Mouse (Mus musculus): Measurements from ENCODE around the gene Ralgapa2. TPM values are rescaled to one million over a fixed set of nuclear protein-coding genes. Genes with fewer than 3 reads are reported as not detected.

Gene Ralgapa2
- total RNA-seq, 4 experiments from 2014 or later = 38.6 to 45.9 (median 41.2) TPM

DNA sequence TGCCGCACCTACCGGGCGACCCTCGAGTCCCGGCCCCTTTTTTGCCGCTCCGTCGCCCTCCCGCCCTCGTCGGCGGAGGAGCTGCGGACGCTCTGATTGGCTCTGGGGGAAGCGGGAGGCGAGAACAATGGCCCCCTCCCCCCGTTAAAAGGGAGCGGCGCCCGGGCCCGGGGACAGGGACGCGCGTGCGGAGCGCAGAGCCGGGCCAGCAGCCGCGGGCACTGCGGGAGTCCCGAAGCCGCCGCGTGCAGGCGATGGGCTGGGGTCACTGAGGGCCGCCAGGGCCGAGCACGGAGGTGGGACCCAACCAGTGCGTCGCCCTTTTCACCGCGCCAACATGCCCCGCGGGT, 290.2 kb downstream of the Ralgapa2 start:
- no peak for DNase-seq (ENCODE audit: low spot score)

DNA sequence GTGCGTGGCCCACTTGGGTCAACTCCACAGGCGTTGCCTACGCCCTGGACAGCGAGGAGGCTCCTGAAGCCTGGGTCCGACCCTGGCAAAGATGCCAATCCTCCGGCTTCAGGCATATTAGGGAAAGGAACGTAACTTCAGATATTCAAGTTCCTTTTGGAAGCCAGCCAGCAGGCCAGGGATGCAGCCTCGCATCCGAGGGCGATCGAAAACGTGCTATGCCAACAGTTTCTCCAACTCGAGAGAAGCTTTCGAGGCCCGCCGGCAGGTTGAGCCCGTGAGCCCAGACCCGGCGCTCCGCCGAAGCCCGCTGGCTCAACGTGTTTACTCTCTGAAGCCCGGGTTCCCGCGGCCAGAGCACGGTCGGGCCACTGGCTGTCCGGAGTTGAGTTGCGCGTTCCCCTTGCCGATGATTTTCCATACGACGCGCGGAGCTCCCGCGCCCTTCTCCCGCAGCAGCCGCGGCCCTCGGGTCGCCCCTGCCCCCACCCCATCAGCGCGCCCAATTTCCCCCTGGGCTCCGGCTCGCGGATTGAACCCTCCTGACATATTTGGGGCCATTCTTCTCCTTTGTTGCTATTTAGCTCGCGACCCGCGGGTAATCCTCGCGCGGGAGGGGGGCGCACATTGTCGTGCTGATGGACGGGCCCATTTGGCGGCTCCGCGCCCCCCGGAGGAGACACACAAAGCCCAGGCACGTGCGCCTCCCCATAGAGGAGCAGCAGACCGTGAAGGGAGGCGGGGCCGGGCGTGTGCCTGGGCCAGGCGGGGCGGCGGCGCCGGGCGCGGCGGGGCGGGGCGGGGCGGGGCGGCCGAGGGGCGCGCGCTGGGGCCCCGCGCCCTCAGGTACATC, 290.8 kb downstream of the Ralgapa2 start, which contains the start of gene Insm1:
Insm1 (plus strand) TSS at position 846 of the 853 bp plus-strand sequence.
- no peak for DNase-seq (ENCODE audit: low spot score)

DNA sequence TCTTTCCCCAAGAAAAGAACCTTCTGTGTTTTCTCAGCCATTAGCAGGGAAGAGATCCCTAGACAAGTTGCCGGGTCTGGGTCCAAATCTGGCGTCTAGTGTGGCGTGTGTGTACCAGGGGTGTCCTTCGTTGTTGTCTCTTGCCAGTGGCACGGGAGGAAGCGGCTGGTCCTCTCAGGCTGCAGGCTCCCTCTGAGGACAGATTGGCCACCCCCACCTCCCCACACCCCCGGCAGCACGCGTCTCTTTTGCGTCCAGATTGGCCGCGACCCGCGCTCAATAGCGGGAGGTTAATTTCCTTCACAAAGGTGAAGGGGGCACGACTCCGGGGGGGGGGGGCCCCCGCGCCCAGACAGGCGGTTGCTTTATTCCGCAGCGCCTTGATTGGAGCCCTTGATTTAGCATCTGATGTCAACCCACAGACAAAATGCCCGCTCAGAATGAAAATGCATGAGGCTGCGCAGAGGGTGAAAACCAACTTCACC, 291.5 kb downstream of the Ralgapa2 start:
- DNase-seq (ENCODE audit: low spot score) = no peak

DNA sequence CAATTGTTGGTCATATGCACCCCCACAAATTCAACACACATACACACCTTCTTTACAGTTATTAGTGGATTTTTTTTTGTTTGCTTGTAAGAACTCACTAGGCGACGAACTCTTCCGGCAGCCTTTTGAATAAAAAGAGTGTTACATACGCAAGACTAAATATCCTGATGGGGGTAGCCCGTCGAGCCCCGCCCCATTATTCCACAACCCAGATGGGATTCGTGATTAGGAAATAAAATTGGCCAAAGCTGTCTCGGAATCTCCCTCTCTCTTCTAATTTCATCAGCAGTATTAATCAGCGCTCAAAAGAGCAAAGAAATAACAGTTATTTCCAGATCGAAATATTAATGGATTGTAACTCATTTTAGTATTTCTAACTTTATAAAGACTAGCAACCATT, 292.4 kb downstream of the Ralgapa2 start:
- no peak for DNase-seq (ENCODE audit: low spot score)

DNA sequence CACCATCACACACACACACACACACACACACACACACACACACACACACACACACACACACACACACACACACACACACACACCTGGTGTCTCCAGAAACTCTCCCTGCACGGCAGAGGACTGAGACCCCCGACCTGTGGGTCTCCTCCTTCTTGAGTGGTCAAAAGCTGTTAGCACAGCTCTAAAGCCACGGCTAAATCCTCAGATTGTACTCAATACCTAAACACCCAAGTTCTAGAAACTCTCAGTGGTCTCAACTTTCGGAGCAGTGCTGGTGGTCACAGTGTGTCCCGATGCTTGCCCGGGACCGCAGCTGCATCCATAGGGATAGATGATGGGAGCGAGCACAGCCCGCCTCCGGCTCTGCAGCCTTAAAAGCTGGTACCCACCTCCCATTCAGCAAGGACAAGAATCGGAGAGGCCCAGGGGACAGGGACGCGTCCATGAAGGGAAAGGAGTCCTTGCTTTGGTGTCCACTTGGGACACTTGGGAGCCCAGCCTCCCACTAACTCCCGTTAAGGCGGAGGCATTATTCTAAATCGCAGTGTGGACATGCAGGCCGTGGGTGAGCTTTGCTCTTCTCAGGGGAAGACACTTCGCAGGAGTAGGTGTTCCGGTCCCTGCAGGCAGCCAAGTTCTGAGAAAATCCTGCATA, 293.1 kb downstream of the Ralgapa2 start:
- DNase-seq (ENCODE audit: low spot score) = no peak

DNA sequence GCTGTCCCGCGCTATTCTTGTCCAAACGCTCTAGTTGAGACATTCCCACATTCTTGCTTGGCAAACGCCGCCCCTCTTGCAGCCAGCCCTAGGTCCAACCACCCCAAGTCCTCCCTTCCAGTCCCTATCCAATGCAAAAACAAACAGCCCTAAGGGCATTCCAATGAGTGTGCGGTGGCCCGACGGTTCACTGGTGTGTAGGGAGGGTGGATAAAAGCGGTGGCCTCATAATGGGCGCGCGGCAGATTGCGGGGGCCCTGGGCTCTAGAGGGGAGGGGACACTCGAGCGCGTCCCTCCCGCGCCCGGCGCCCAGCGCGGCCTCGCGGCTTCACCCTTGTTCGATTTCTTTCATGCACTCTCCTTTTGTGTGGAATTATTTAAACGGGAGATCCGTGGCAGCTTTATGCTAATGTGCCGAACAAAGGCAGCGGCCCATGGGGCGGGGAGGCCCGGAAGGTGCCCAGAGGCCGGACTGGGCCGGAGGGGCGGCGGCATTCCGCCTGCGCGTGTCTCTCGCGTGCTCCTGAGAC, 293.9 kb downstream of the Ralgapa2 start:
- DNase-seq (ENCODE audit: low spot score) = no peak

DNA sequence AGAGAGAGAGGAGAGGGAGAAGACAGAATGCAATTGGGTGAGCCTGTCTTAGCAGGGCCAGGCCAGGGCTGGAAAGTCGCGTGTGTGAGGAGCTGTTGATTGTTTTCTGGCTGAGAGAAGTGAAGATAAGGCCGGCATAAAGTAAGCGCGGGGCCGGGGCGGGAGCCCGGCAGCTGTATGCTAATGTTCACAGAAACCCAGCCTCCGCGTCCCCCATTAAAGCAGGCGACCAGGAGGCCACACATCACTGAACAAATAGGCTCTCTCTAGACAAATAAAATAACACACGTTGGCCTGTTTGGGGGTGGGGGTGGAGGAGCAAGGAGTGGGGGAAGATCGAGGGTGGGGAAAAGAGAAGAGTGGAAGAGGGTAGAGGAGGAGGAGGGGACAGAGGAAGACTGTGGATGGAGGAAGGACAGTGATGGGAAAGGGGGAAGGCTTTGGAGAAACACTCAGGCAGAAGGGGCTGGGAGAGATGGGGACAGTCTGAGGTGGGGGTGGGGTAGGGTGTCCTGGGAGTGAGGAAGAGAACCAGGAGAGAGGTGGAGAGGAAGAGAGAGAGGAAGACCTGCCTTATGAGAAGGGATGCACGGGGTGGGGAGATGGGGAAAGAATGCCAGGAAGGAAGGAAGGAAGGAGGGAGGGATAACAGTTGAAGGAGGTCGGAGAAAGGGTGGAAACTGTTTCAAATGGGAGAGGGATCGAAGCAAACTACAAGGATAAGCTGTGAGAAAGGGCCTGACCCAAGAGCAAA, 294.7 kb downstream of the Ralgapa2 start:
- DNase-seq (ENCODE audit: low spot score) = no peak

DNA sequence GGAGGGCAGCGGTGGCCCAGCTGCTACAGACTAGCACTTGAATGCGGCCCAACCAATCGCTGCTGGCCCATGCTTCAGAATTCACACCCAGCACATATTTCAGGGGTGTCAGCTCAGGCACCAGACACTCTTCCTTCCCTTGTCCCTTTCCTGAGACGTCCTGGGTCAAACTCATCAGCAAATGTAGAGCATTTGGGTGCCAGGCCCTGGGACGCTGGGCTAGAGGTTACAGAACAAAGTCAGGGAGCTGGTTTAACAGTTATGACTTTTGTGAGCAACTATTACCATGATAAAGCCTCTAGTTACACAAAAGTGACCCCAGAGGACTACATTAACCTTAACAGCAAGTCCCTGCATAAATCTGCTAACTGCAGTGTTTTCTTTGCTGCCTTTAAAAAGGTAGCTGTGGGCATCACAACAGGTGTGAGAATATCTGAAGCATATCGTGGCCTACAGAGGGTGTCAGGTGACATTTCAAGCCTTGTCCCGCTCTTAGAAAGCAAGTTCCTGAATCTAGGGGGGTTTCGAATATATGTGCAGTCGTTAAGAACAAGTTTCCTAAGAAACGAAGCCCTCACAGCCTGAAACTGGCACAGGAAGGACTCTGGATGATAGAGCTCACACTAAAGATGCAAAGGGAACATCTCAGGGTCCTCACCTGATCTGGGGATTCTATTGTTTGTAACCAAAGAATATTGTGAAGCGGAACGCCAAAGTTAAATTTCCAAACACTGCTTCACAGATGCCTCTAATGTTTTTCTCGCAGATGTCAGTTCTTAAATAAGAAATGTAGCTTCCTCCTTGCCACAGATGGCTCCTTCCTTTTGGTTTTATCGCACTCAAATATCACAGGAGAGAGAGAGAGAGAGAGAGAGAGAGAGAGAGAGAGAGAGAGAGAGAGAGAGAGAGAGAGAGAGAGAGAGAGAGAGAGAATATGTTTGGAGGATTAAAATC, 295.8 kb downstream of the Ralgapa2 start:
- no peak for DNase-seq (ENCODE audit: low spot score)

DNA sequence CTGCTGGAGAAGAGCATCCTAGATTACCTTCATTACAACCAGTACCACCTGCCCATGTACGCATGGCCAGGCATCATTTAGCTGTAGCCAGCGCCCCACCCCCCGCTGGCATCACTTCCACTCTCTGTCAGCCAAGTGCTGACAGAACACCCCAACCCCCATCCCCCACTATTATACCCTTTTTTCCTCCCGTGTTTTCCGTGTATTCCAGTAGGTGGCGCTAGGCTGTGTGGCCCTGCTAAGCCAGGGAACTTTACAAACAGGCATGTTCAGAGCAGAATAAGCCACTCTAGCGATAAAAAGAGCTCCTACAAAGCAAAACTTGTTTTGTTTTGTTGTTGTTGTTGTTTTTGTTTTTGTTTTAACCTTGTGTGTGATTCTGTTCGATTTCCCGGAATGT, 297.4 kb downstream of the Ralgapa2 start:
- no peak for DNase-seq (ENCODE audit: low spot score)

DNA sequence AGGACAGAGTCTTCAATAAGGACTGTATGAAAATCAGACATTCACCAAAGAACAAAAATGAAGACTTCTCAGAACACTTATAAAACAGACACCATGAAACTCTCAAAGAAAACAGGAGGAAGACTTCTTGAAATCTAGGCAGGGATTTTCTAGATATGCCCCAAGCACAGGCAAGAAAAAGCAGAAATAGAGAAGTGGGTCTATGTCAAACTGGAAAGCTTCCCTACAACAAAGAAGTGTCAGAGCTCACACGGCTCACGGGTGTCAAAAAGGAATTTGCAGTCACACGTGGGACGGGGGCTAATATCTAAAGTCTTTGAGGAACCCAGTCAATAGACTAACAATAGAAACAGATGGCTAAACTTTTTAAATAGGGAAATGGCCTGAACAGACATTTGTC, 301.2 kb downstream of the Ralgapa2 start:
- DNase-seq (ENCODE audit: low spot score) = no peak

DNA sequence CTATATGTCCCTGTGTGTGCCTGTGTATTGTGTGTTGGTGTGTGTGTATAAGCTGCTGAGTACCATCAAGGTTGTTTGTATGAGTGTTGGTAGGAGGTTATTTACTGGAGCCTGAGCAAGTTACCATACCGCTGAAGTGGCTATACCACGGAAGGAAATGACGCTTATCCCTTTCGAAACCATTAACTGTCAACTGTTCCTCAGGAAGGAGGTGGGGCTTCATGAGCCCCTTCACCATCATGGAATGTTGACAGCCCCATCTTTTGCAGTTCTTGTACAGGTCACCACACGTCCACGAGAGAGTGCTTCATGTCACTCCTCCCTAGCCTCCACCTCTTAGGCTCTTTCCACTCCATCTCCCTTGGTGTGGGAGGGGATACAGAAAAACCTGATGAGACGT, 314.2 kb downstream of the Ralgapa2 start:
- no peak for DNase-seq (ENCODE audit: low spot score)

DNA sequence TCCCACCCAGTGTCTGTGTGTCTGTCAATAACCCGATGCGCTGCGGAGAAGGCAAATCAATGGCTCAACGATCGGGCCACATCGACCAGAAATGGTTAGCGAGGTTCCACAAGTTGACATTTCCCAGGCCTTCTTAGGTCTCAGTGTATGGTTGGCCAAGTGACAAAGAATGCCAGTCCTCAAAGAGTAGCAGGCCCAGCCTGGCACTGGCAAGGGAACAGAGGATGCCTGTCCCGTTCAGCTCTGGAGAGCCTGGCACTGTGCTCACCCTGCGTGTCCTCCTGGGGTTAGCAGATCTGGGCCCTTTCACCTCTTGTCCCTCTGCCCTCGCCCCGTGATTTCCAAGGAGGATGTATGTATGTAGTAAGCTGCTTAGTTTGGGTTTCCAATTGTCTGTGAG, 316.0 kb downstream of the Ralgapa2 start:
- DNase-seq (ENCODE audit: low spot score) = no peak
